Mouse (Mus musculus) ES-E14 (cell line): ENCODE measurements at regions not wholly inside any gene's neighbourhood (a gene's known extent, or its start where the extent isn't known, plus 50 kb on each side); places are given as distances from the start of the nearest gene placed in this dataset.

Experiments
- HCFC1 ChIP-seq: IDR thresholded peaks from 2 replicates; pipeline ENCODE4 v1.6.1; 2012; ENCODE audit warnings: low read length, inconsistent platforms, borderline replicate concordance; ENCODE audit not compliant: insufficient read depth
- MAFK ChIP-seq: IDR thresholded peaks from 2 replicates; pipeline ENCODE4 v1.6.1; 2014; ENCODE audit warnings: mild to moderate bottlenecking, low read depth, low read length, inconsistent platforms; ENCODE audit not compliant: insufficient read depth
- ZC3H11A ChIP-seq: IDR thresholded peaks from 2 replicates; pipeline ENCODE4 v1.6.1; 2012; ENCODE audit warnings: low read depth, mild to moderate bottlenecking, inconsistent platforms, low read length, borderline replicate concordance
- ZNF384 ChIP-seq: IDR thresholded peaks from 2 replicates; pipeline ENCODE4 v1.6.1; 2012; ENCODE audit warnings: low read depth, low read length, inconsistent platforms

- no peak for TF ChIP-seq HCFC1
- TF ChIP-seq ZNF384 = no peak
- no peak for TF ChIP-seq MAFK
- TF ChIP-seq ZC3H11A = no peak
Observed at GRCm38 (mm10) chr11:110698342-110698741, 269.5 kb upstream of the Kcnj16 start.
